Mouse (Mus musculus) WW6 (cell line): ENCODE results near the gene Tmed11.
"Not testable (repeated sequence)": the region's sequence is repeated elsewhere in the genome, so short reads cannot be mapped to it uniquely, and the experiment has no call there.

ENCODE experiments used
- DNase-seq: peaks from one replicate; pipeline ENCODE4 v3.0.0-alpha.2; 2013; ENCODE audit warnings: low read depth, low spot score

Tmed11 gene

GRCm38 (mm10) chr5:108795263-108795662 lies at the start of gene Tmed11:
TSS of gene Tmed11 (minus strand) at chr5:108795363.
- DNase-seq = not testable (repeated sequence)

- peak; percentile 31 for DNase-seq
These were observed 41.0 kb upstream of the Tmed11 start for GRCm38 (mm10) chr5:108836156-108836555.

DNA sequence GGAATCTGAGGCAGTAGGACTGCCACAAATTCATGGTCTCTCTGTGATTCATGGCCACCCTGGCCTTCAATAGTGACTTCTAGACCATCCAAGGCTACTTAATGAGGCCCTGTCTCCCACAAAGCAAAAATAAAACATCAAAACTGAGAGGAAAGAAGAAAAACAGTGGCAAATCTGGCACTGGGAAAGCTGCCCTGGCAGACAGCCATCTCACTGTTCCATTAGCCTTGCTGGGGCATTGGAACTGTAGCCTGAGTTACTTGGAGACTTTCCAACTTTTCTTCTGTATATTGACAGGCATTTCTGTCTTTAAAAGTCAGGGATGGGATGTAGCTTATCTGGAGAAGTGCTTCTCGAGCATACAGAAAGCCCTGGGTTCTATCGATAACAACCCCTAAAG lies 28.1 kb upstream of the Tmed11 start:
- DNase-seq = no peak

DNA sequence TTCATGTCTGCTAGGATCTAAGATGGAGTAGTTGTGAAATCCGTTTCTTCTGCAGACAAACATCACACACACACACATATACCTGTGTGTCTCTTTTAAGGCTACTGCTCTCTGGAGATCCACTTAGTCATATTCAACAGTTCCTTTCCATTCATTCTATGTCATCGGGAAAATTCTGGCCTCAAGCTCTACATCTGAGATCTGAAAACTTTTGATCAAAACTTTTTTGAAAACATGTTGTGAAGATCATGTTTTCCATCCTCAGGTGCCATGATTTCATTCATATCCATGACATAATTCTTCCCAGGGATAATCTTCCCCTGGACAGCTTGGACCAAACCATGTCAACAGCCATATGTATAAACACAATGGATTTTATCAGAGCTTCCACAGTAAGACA lies 13.6 kb upstream of the Tmed11 start, which contains the start of gene Vmn2r8:
TSS of gene Vmn2r8 (minus strand) at position 101 of the 400 bp plus-strand sequence.
- not testable (repeated sequence) for DNase-seq

DNA sequence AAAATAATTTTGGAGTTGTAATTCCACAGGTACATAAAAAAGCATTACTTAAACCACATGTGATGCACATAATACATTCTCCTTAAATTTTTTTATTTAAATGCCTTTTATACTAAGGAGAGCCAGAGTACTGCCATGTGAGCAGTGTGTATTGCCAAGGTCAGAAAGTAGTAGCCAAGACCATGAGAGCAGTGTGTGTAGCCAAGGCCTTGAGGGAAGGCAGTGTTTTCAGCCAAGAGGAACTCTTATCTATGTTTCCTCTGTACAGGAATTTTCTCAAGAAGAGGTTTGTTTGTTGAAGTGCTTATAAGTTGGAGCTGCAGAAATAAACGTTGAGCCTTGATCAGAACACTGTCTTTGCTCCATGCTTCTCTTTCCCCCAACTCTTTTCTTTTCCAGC lies 8.5 kb upstream of the Tmed11 start:
- no peak for DNase-seq

DNA sequence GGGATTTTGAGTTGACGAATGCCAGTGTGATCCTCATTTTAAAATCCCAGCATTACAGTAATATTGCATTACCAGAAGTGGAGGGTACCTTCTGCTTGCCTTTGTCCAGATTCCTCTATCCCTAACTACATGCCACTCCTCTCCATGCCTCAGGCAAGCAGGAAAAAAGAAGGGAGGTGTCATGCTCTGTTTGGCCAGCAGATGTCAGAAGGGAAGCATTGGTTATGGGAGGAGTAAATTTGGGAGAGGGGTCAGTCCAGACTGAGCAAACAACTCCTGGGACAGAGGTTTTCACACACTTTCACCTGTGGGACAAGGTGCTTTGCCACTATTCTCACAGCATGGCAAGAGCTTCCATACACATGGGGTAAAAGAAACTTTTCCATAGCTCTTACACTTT lies 4.8 kb downstream of the Tmed11 start:
- peak; percentile 7 for DNase-seq

GRCm38 (mm10) chr5:108774630-108775306 lies 20.4 kb downstream of the Tmed11 start, which contains the start of gene Rnf212:
TSS of gene Rnf212 (minus strand) at chr5:108774982.
- peak; percentile 38 for DNase-seq

DNA sequence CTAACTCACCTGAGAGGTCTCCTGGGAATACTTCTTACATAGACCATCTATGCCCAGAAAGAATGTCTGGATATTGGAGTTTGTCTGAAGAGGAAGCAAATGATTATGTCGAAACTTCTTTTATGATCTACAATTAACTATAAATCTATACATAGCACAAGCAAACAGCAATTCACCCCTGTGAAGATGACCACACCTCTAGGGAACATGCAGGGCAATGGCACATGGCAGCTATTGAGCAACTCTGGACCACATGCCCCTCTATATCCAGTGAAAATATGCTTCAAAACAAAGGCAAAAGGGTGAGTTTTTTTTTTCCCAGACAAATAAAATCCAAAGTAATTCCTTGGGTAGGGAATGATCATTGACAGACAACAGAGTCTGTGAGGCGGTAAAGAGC lies 35.2 kb downstream of the Tmed11 start:
- no peak for DNase-seq

- no peak for DNase-seq
These were observed 36.8 kb downstream of the Tmed11 start for GRCm38 (mm10) chr5:108758396-108758795.

DNA sequence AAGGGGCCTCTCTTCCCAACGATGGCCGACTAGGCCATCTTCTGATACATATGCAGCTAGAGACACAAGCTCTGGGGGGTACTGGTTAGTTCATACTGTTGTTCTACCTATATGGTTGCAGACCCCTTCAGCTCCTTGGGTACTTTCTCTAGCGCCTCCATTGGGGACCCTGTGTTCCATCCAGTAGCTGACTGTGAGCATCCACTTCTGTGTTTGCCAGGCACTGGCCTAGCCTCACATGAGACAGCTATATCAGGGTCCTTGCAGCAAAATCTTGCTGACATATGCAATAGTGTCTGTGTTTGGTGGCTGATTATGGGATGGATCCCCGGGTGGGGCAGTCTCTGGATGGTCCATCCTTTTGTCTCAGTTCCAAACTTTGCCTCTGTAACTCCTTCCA lies 43.9 kb downstream of the Tmed11 start:
- DNase-seq = not testable (repeated sequence)

GRCm38 (mm10) chr5:108750328-108751210 lies 44.6 kb downstream of the Tmed11 start:
- no peak for DNase-seq

GRCm38 (mm10) chr5:108744629-108745028 lies 50.5 kb downstream of the Tmed11 start:
- no peak for DNase-seq

GRCm38 (mm10) chr5:108743856-108744255 lies 51.3 kb downstream of the Tmed11 start:
- no peak for DNase-seq

GRCm38 (mm10) chr5:108742596-108742995 lies 52.6 kb downstream of the Tmed11 start:
- no peak for DNase-seq

GRCm38 (mm10) chr5:108741844-108742243 lies 53.3 kb downstream of the Tmed11 start:
- no peak for DNase-seq

- DNase-seq = no peak
These were observed 67.7 kb downstream of the Tmed11 start for GRCm38 (mm10) chr5:108727425-108727824.
